Mouse (Mus musculus): Measurements from ENCODE around the gene Simc1. TPM values are rescaled to one million over a fixed set of nuclear protein-coding genes. Genes with fewer than 3 reads are reported as not detected.

Simc1 gene
- total and polyA plus RNA-seq, 3 experiments, result 6.2 to 16.6 (median 6.8) TPM

GRCm38 (mm10) chr13:54569282-54569681 lies 65.7 kb downstream of the Simc1 start:
- H3K27me3 ChIP-seq (replicated peaks), result no peaks in the 10 kb centered on the region
- H3K4me1 ChIP-seq (ENCODE audit: control insufficient read depth in 1 of 2, insufficient read depth in 2 of 2), result peaks cover 0 to 22% of the 10 kb centered on the region in 2 experiments; a peak in 2 of 4 replicates
- no peaks in the 10 kb centered on the region for H3K36me3 ChIP-seq (replicated peaks in 1 of 2; ENCODE audit: control insufficient read depth in 1 of 2, insufficient read depth in 1 of 2, low read length in 1 of 2)
- no peak for DNase-seq (ENCODE audit: extremely low read depth)
- H3K79me2 ChIP-seq (replicated peaks; ENCODE audit: control insufficient read depth, extremely low read depth, insufficient read depth, poor library complexity, severe bottlenecking), result peaks cover 6% of the 10 kb centered on the region; the same call in 1 of the 2 replicates
- H3K27ac ChIP-seq (ENCODE audit: insufficient read depth, low read depth), result no peak overlapping the region
- no peak overlapping the region for H3K9ac ChIP-seq (ENCODE audit: insufficient read depth, low read depth)
- TF ChIP-seq ETS1 (conservative IDR thresholded peaks at IDR 0.05; ENCODE audit: low read depth, low read length) (no peak), CHD1 (IDR thresholded peaks at IDR 0.05; ENCODE audit: low read depth, low read length) (no peak)
- dilution Hi-C loops (cut with MboI; ENCODE audit: extremely low pct_ligation_motif_present, extremely low pct_unique_long_range_greater_than_20kb, low sequenced_read_pairs) (no loop called here), in situ Hi-C loops (cut with MboI; ENCODE audit: low pct_ligation_motif_present, low pct_unique_long_range_greater_than_20kb, low sequenced_read_pairs) (loop anchor here (5.0 kb wide), 1 partner anchor 48 kb away; no protein-coding TSS in a partner anchor)
- H3K4me3 ChIP-seq (replicated peaks in 1 of 3; ENCODE audit: low read depth in 2 of 3, low read length in 2 of 3, poor library complexity in 1 of 3), result no peak overlapping the region
- H3K4me2 ChIP-seq (ENCODE audit: insufficient read depth, low read depth, poor library complexity, severe bottlenecking), result no peak overlapping the region
- no peaks in the 10 kb centered on the region for H3K9me3 ChIP-seq (replicated peaks; ENCODE audit: low read length)

- Histone ChIP-seq H3K36me3 (replicated peaks in 1 of 2; ENCODE audit: control insufficient read depth in 1 of 2, insufficient read depth in 1 of 2, low read length in 1 of 2) (no peaks in the 10 kb centered on the region), H3K4me2 (ENCODE audit: insufficient read depth, low read depth, poor library complexity, severe bottlenecking) (no peak overlapping the region), H3K79me2 (replicated peaks; ENCODE audit: control insufficient read depth, extremely low read depth, insufficient read depth, poor library complexity, severe bottlenecking) (no peaks in the 10 kb centered on the region), H3K27ac (ENCODE audit: insufficient read depth, low read depth) (no peak overlapping the region), H3K4me3 (replicated peaks in 1 of 3; ENCODE audit: low read depth in 2 of 3, low read length in 2 of 3, poor library complexity in 1 of 3) (no peak overlapping the region), H3K9me3 (replicated peaks; ENCODE audit: low read length) (no peaks in the 10 kb centered on the region), H3K9ac (ENCODE audit: insufficient read depth, low read depth) (no peak overlapping the region), H3K4me1 (ENCODE audit: control insufficient read depth in 1 of 2, insufficient read depth in 2 of 2) (peaks cover 3 to 17% of the 10 kb centered on the region in 2 experiments; a peak in 3 of 4 replicates), H3K27me3 (replicated peaks) (peaks cover 9% of the 10 kb centered on the region)
- TF ChIP-seq ETS1 (conservative IDR thresholded peaks at IDR 0.05; ENCODE audit: low read depth, low read length) (no peak), RAD21 (IDR thresholded peaks at IDR 0.05; ENCODE audit: low read depth, low read length) (no peak), NRF1 (IDR thresholded peaks at IDR 0.05; ENCODE audit: low read depth, low read length) (no peak), GABPA (IDR thresholded peaks at IDR 0.05; ENCODE audit: insufficient replicate concordance, low read depth, low read length) (no peak), KAT2A (IDR thresholded peaks at IDR 0.05; ENCODE audit: insufficient replicate concordance, low read length) (no peak), MXI1 (IDR thresholded peaks at IDR 0.05; ENCODE audit: low read depth, low read length) (no peak), MAZ (IDR thresholded peaks at IDR 0.05; ENCODE audit: low read depth, low read length) (no peak), TBP (conservative IDR thresholded peaks at IDR 0.05; ENCODE audit: low read depth, low read length) (no peak), CHD1 (IDR thresholded peaks at IDR 0.05; ENCODE audit: low read depth, low read length) (no peak), MAFK (IDR thresholded peaks at IDR 0.05; ENCODE audit: insufficient replicate concordance, low read length) (no peak), MAX (IDR thresholded peaks at IDR 0.05; ENCODE audit: low read length) (no peak), MYC (IDR thresholded peaks at IDR 0.05; ENCODE audit: low read depth, low read length) (no peak), SIN3A (IDR thresholded peaks at IDR 0.05; ENCODE audit: low read length) (no peak), ZKSCAN1 (IDR thresholded peaks at IDR 0.05; ENCODE audit: borderline replicate concordance, low read depth, low read length) (no peak)
- DNase-seq (ENCODE audit: extremely low read depth), result no peak
- dilution Hi-C loops (cut with MboI; ENCODE audit: extremely low pct_ligation_motif_present, extremely low pct_unique_long_range_greater_than_20kb, low sequenced_read_pairs) (no loop called here), in situ Hi-C loops (cut with MboI; ENCODE audit: low pct_ligation_motif_present, low pct_unique_long_range_greater_than_20kb, low sequenced_read_pairs) (no loop called here)
Measured at GRCm38 (mm10) chr13:54570736-54571135, 67.2 kb downstream of the Simc1 start.

Measured in CH12.LX (cell line).